Mouse (Mus musculus): ENCODE data around the gene Ghsr. TPM values are rescaled to one million over a fixed set of nuclear protein-coding genes. Genes with fewer than 3 reads are reported as not detected.

The Ghsr gene
- total RNA-seq, 2 experiments from 2014 or later, result 0.10 to 0.24 TPM

- intact Hi-C loops (cut with DNase I), result no loop called here
- no peak for DNase-seq
Measured at GRCm38 (mm10) chr3:27406440-27406839, 35.3 kb downstream of the Ghsr start.

GRCm38 (mm10) chr3:27408564-27408963, 37.4 kb downstream of the Ghsr start:
- intact Hi-C loops (cut with DNase I), result no loop called here
- no peak for DNase-seq

GRCm38 (mm10) chr3:27411286-27411685, 40.1 kb downstream of the Ghsr start:
- DNase-seq, result no peak
- intact Hi-C loops (cut with DNase I), result no loop called here

- intact Hi-C loops (cut with DNase I), result no loop called here
Measured at GRCm38 (mm10) chr3:27413566-27413965, 42.4 kb downstream of the Ghsr start.

GRCm38 (mm10) chr3:27416786-27417185, 45.6 kb downstream of the Ghsr start:
- DNase-seq, result no peak
- intact Hi-C loops (cut with DNase I), result no loop called here

More at GRCm38 (mm10) chr3:27413566-27413965, 42.4 kb downstream of the Ghsr start:
- no peak for DNase-seq

GRCm38 (mm10) chr3:27418602-27419001, 47.5 kb downstream of the Ghsr start:
- no peak for DNase-seq
- intact Hi-C loops (cut with DNase I), result no loop called here

- intact Hi-C loops (cut with DNase I), result no loop called here
Measured at GRCm38 (mm10) chr3:27421980-27422379, 50.8 kb downstream of the Ghsr start.

GRCm38 (mm10) chr3:27422521-27422920, 51.4 kb downstream of the Ghsr start:
- intact Hi-C loops (cut with DNase I), result no loop called here
- DNase-seq, result no peak

More at GRCm38 (mm10) chr3:27421980-27422379, 50.8 kb downstream of the Ghsr start:
- DNase-seq, result no peak

GRCm38 (mm10) chr3:27424049-27424667, 53.0 kb downstream of the Ghsr start:
- intact Hi-C loops (cut with DNase I), result no loop called here
- no peak for DNase-seq

- intact Hi-C loops (cut with DNase I), result no loop called here
- no peak for DNase-seq
Measured at GRCm38 (mm10) chr3:27427406-27427805, 56.3 kb downstream of the Ghsr start.

Other genes with a start within 250 kb of the Ghsr start
- 1 to 10 TPM; 6.0 to 6.6 TPM for gene Ect2, start 217.5 kb upstream of the Ghsr start, total RNA-seq (2021)
- gene Nceh1, start 188.4 kb upstream of the Ghsr start, total RNA-seq (2021), result 10 to 100 TPM; 26.2 to 30.6 TPM
- 1 to 10 TPM; 1.7 to 2.2 TPM for gene Tnfsf10, start 54.3 kb upstream of the Ghsr start, total RNA-seq (2021)